Mouse (Mus musculus) liver, embryonic 14.5 days (tissue): ENCODE data around the gene Pet100. TPM values are rescaled to one million over a fixed set of nuclear protein-coding genes. Genes with fewer than 3 reads are reported as not detected.

ENCODE experiments used
- ATAC-seq: fragments of 200-750 bp; cut with Nextera tagmentation; 2 replicates; pipeline ENCODE4 v1.8.0; 2017; ENCODE audit warnings: moderate number of reproducible peaks, mild to moderate bottlenecking, moderate library complexity; ENCODE audit not compliant: insufficient read depth
- DNase-seq, 3 experiments: peaks; one replicate each; pipeline ENCODE4 v3.0.0-alpha.2; 2012 to 2013; ENCODE audit warnings: low read depth in 3 of 3, low spot score in 3 of 3
- H3K27ac ChIP-seq: fragments of 300-500 bp; sonication (generic); 2 replicates; pipeline ENCODE4 v1.5.1; 2014; ENCODE audit warnings: moderate library complexity, mild to moderate bottlenecking, control low read depth, inconsistent platforms
- H3K27me3 ChIP-seq: fragments of 300-500 bp; sonication (generic); 2 replicates; pipeline ENCODE4 v1.6.1; 2014; ENCODE audit warnings: mild to moderate bottlenecking, low read length, moderate library complexity; ENCODE audit not compliant: control insufficient read depth, insufficient read depth
- H3K36me3 ChIP-seq: fragments of 300-500 bp; sonication (generic); replicated peaks from 2 replicates; pipeline ENCODE4 v1.6.1; 2014; ENCODE audit warnings: low read depth; ENCODE audit not compliant: control insufficient read depth, insufficient read depth
- H3K4me1 ChIP-seq, 2 experiments: fragments of 200-500 bp in 1 of 2; fragments of 300-500 bp in 1 of 2; sonication (generic) in 1 of 2; replicated peaks; 2 replicates each; pipeline ENCODE4 v1.6.1; 2012 to 2014; ENCODE audit warnings: antibody characterized with exemption in 1 of 2, inconsistent platforms in 1 of 2, low read length in 1 of 2; ENCODE audit not compliant: control insufficient read depth in 2 of 2, insufficient read depth in 2 of 2
- H3K4me2 ChIP-seq: fragments of 300-500 bp; sonication (generic); 2 replicates; pipeline ENCODE4 v1.6.1; 2014; ENCODE audit warnings: low read depth, mild to moderate bottlenecking, control low read depth, moderate library complexity
- H3K4me3 ChIP-seq, 2 experiments: fragments of 200-500 bp in 1 of 2; fragments of 300-500 bp in 1 of 2; sonication (generic) in 1 of 2; 2 replicates each; pipeline ENCODE4 v1.5.1; 2012 to 2014; ENCODE audit warnings: low read depth in 2 of 2, low read length in 2 of 2, mild to moderate bottlenecking in 2 of 2, control low read depth in 1 of 2, inconsistent platforms in 1 of 2, moderate library complexity in 1 of 2; ENCODE audit not compliant: insufficient read depth in 1 of 2
- H3K9ac ChIP-seq: fragments of 300-500 bp; sonication (generic); replicated peaks from 2 replicates; pipeline ENCODE4 v1.6.1; 2014; ENCODE audit warnings: mild to moderate bottlenecking, control low read depth, moderate library complexity
- H3K9me3 ChIP-seq: fragments of 300-500 bp; sonication (generic); 2 replicates; pipeline ENCODE4 v1.6.1; 2016; ENCODE audit warnings: low read length, mixed read lengths; ENCODE audit not compliant: control insufficient read depth
- CTCF ChIP-seq: IDR thresholded peaks from 2 replicates; pipeline ENCODE4 v1.5.1; 2016; ENCODE audit warnings: antibody characterized with exemption, low read depth, control low read depth
- EP300 ChIP-seq: IDR thresholded peaks from 2 replicates; pipeline ENCODE4 v1.6.1; 2016; ENCODE audit warnings: antibody characterized with exemption, low read depth
- WGBS: fragments of 180-500 bp; shearing (Covaris S2); extraction: QIAGEN DNeasy Blood & Tissue Kit; methylation state at CpG from one replicate; pipeline ENCODE4 v1.1.7; 2014; ENCODE audit not compliant: insufficient replicate concordance; 5-methylcytosine and 5-hydroxymethylcytosine counted together
- polyA plus RNA-seq, 2 experiments: library from polyadenylated mRNA; depleted of rRNA in 1 of 2; stranded (reverse) in 1 of 2; unstranded in 1 of 2; fragments of >200 nt; fragmentation: Nextera tagmentation in 1 of 2; extraction: Ambion mirVana in 1 of 2; gene quantifications; 2 replicates each; pipeline versions ENCODE4 v1.2.1 to v1.2.3; 2012 to 2014

The Pet100 gene
- polyA plus RNA-seq, 2 experiments, result 32.5 to 113 TPM

GRCm38 (mm10) chr8:3646824-3647531, 25.6 kb downstream of the Pet100 start:
- ATAC-seq (no peak), DNase-seq (no peak)
- H3K27me3 ChIP-seq, result no peaks in the 10 kb centered on the region
- H3K4me2 ChIP-seq, result no peak overlapping the region
- no peaks in the 10 kb centered on the region for H3K9me3 ChIP-seq
- no peak overlapping the region for H3K4me3 ChIP-seq
- H3K36me3 ChIP-seq, result no peaks in the 10 kb centered on the region
- TF ChIP-seq EP300 (no peak), CTCF (no peak)
- no peak overlapping the region for H3K9ac ChIP-seq
- 62% methylated on average over 6 of the region's 6 CpGs for WGBS
- H3K4me1 ChIP-seq, result peaks cover 0 to 6% of the 10 kb centered on the region in 2 experiments; a peak in 2 of 4 replicates
- no peak overlapping the region for H3K27ac ChIP-seq

- no peak for ATAC-seq
- peaks cover 0 to 6% of the 10 kb centered on the region in 2 experiments; a peak in 2 of 4 replicates for H3K4me1 ChIP-seq
- no peak overlapping the region for H3K4me3 ChIP-seq
- H3K36me3 ChIP-seq, result no peaks in the 10 kb centered on the region
- WGBS, result 67% methylated on average over 4 of the region's 4 CpGs
- H3K9ac ChIP-seq, result no peak overlapping the region
- DNase-seq, result no peak
- no peak overlapping the region for H3K27ac ChIP-seq
- H3K9me3 ChIP-seq, result no peaks in the 10 kb centered on the region
- H3K27me3 ChIP-seq, result no peaks in the 10 kb centered on the region
- no peak overlapping the region for H3K4me2 ChIP-seq
- no peak for TF ChIP-seq EP300
- no peak for TF ChIP-seq CTCF
These were observed 26.2 kb downstream of the Pet100 start for GRCm38 (mm10) chr8:3647561-3647960.

GRCm38 (mm10) chr8:3648268-3648667, 26.9 kb downstream of the Pet100 start:
- no peak overlapping the region for H3K9ac ChIP-seq
- no peak overlapping the region for H3K4me3 ChIP-seq
- WGBS, result 39% methylated on average over 2 of the region's 2 CpGs
- no peaks in the 10 kb centered on the region for H3K27me3 ChIP-seq
- DNase-seq (no peak), ATAC-seq (no peak)
- H3K27ac ChIP-seq, result no peak overlapping the region
- H3K36me3 ChIP-seq, result no peaks in the 10 kb centered on the region
- H3K9me3 ChIP-seq, result no peaks in the 10 kb centered on the region
- peaks cover 0 to 6% of the 10 kb centered on the region in 2 experiments; a peak in 2 of 4 replicates for H3K4me1 ChIP-seq
- H3K4me2 ChIP-seq, result no peak overlapping the region
- TF ChIP-seq EP300 (no peak), CTCF (no peak)

GRCm38 (mm10) chr8:3648990-3649389, 27.6 kb downstream of the Pet100 start:
- Histone ChIP-seq H3K36me3 (no peaks in the 10 kb centered on the region), H3K4me2 (no peak overlapping the region), H3K9me3 (no peaks in the 10 kb centered on the region), H3K4me1 (peaks cover 0 to 6% of the 10 kb centered on the region in 2 experiments; a peak in 2 of 4 replicates), H3K9ac (no peak overlapping the region), H3K27me3 (no peaks in the 10 kb centered on the region), H3K4me3 (no peak overlapping the region), H3K27ac (no peak overlapping the region)
- no peak for TF ChIP-seq EP300
- TF ChIP-seq CTCF, result no peak
- WGBS, result 16% methylated on average over 1 of the region's 1 CpGs
- DNase-seq, result no peak
- ATAC-seq, result no peak

GRCm38 (mm10) chr8:3652845-3653244, 31.5 kb downstream of the Pet100 start:
- WGBS, result 25% methylated on average over 3 of the region's 3 CpGs
- ATAC-seq (no peak), DNase-seq (no peak)
- Histone ChIP-seq H3K4me2 (no peak overlapping the region), H3K27me3 (no peaks in the 10 kb centered on the region), H3K9me3 (no peaks in the 10 kb centered on the region), H3K27ac (no peak overlapping the region), H3K9ac (no peak overlapping the region), H3K4me1 (peaks cover 0 to 5% of the 10 kb centered on the region in 2 experiments; a peak in 2 of 4 replicates), H3K36me3 (no peaks in the 10 kb centered on the region), H3K4me3 (no peak overlapping the region)
- TF ChIP-seq CTCF (no peak), EP300 (no peak)
